In genomic region chr15:10632581-10632980, GRCm38 (mm10) we compare ENCODE assay signal across 15 mouse cellular contexts.
"Had no signal": no experiment of that assay in that cellular context is flagged by ENCODE, and none has a peak within 500 bp of the region (broad histone marks: within the 10 kb centered on the region; RNA-seq: fewer than 3 reads in every experiment).

No protein-coding gene starts in this region.

- H3K4me3 ChIP-seq: limb, embryonic 12.5 days; liver, embryonic 13.5 days; midbrain, embryonic 10.5 days; myocyte; neural tube, embryonic 15.5 days had no signal

- H3K27me3 ChIP-seq: limb, embryonic 12.5 days; liver, embryonic 13.5 days; neural tube, embryonic 15.5 days had no signal

- DNase-seq: kidney, postnatal 10 days; liver, embryonic 13.5 days; lung, embryonic 14.5 days; lung, postnatal 10 days; lung, postnatal 4 days; midbrain, embryonic 14.5 days; right cerebral cortex, adult 18-20 months; right cerebral cortex, postnatal 25 days; thymus, postnatal 4 days had no signal

- H3K36me3 ChIP-seq: neural tube, embryonic 15.5 days had no signal

- H3K4me2 ChIP-seq: limb, embryonic 12.5 days; liver, embryonic 13.5 days; lung, embryonic 14.5 days; neural tube, embryonic 15.5 days had no signal

- H3K27ac ChIP-seq: midbrain, embryonic 10.5 days; neural tube, embryonic 15.5 days; stomach, postnatal 0 days had no signal

- H3K9ac ChIP-seq: limb, embryonic 12.5 days; liver, embryonic 13.5 days; lung, embryonic 14.5 days; neural tube, embryonic 15.5 days had no signal

- H3K9me3 ChIP-seq: limb, embryonic 12.5 days; liver, embryonic 13.5 days; midbrain, embryonic 10.5 days; neural tube, embryonic 15.5 days had no signal

- ATAC-seq: inflammation-experienced regulatory T-cells, adult 6 months had no signal
